Mouse (Mus musculus): ENCODE measurements at regions not wholly inside any gene's neighbourhood (a gene's known extent, or its start where the extent isn't known, plus 50 kb on each side); places are given as distances from the start of the nearest gene placed in this dataset.

DNA sequence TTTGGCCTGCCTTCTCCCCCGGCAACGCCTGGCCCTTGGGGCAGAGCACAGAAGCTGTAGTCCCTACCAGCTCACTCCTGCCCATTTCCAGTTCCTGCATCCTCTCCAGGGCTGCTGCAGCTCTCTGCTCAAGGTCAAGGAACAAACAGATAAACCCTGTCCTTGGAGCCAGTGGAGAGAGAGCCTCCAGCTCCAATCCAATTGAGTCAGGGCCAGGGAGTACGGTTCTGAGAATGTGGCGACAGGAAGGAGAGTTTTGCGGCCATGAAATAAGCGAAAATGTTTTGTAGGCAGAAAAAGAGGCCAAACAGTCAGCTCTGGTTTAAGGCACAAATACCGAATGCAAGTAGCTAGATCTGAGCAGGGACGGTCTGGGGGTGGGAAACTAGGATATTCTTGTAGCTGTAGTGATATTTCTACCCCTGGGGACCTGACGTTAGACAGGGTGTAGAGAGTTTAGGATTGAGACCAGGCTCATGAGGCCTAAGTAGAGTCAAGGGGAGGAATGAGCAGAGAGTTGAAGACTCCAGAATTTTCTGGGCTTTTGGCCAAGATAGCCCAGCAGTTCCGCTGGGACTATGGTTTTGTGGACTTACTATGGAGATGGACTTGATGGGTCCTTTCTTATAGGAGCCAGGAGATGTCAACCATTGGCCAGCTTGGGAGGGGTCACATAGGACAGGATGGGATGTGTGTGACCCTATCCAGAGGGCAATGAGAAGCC, 90.5 kb downstream of the Cstad start:
- H3K9me3 ChIP-seq (replicated peaks; ENCODE audit: control insufficient read depth, low read length) = no peaks in the 10 kb centered on the region; the same call in 1 of the 2 replicates
- no peak overlapping the region for H3K4me3 ChIP-seq (replicated peaks; ENCODE audit: low read length)
- 48% methylated on average over 10 of the region's 10 CpGs for WGBS
- ATAC-seq (ENCODE audit: insufficient read depth, low FRiP score) = peak; percentile 19; the same call in 1 of the 2 replicates
- H3K9ac ChIP-seq (ENCODE audit: low read length) = peak overlapping the region; percentile 58
- H3K4me2 ChIP-seq (ENCODE audit: low read depth, low read length) = no peak overlapping the region
- no peaks in the 10 kb centered on the region for H3K27me3 ChIP-seq (ENCODE audit: control insufficient read depth, insufficient read depth, low read length)
- H3K27ac ChIP-seq (ENCODE audit: low read length) = peak overlapping the region; percentile 90
- no peaks in the 10 kb centered on the region for H3K36me3 ChIP-seq (ENCODE audit: control insufficient read depth, insufficient read depth, low read length)
- peaks cover 33% of the 10 kb centered on the region for H3K4me1 ChIP-seq (ENCODE audit: control insufficient read depth, insufficient read depth, low read length)

DNA sequence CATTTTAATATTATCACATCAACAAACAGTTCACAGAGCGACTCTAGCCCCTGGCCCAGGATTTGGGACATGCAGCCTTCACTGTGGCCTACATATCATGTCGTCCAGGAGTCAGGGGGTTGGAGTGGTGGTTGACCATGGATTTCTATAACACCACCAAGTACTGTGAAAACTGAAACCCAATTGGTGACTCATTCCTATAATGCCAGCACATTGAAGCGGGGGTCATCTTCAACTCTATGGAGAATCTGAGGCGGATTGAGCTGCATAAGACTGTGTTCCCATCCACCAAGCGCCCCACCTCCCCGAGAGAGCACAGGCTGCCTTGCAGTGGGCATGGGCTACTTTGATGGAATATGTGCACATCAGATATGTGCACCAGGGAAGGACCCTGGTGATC, 89.6 kb downstream of the Cstad start:
- Histone ChIP-seq H3K27ac (ENCODE audit: low read length) (peak overlapping the region; percentile 90; the same call in 1 of the 2 replicates), H3K27me3 (ENCODE audit: control insufficient read depth, insufficient read depth, low read length) (no peaks in the 10 kb centered on the region), H3K9me3 (replicated peaks; ENCODE audit: control insufficient read depth, low read length) (peaks cover 6% of the 10 kb centered on the region), H3K9ac (ENCODE audit: low read length) (peak overlapping the region; percentile 58), H3K4me2 (ENCODE audit: low read depth, low read length) (no peak overlapping the region), H3K4me1 (ENCODE audit: control insufficient read depth, insufficient read depth, low read length) (peaks cover 33% of the 10 kb centered on the region), H3K36me3 (ENCODE audit: control insufficient read depth, insufficient read depth, low read length) (no peaks in the 10 kb centered on the region), H3K4me3 (replicated peaks; ENCODE audit: low read length) (no peak overlapping the region)
- WGBS = 84% methylated on average over 6 of the region's 6 CpGs
- no peak for ATAC-seq (ENCODE audit: insufficient read depth, low FRiP score)

DNA sequence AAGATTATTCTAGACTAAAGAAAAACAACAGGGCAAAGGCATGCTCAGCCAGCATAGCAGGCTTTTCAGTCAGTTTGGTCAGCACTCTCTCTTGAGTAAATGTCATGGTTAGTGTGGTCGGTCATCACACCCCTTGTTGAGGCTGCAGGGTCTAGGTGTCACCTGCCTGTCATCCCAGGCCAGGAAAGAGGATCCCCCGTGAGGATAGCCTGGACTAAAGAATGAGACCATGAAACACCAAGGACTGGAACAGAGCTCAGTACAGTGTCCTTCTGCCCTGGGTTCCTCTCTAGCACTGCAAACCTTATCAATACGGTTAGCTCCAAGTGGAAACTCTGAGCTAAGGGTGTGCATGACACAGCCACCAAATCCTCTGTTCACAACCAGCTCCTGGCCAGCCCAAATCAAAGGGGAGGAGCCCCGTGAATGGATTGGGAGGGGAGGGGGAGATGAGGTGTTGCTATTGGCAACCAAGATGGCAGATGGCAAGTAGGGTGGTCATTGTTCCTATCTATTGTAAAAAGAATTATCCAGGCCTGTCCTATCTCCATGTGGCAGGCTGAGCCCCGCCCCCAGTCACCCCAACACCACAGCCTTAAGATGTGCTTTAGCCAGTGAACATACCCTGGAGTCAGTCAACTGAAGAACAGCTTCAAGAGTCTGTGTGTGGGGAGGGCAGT, 87.4 kb downstream of the Cstad start:
- Histone ChIP-seq H3K27ac (ENCODE audit: low read length) (no peak overlapping the region), H3K4me3 (replicated peaks; ENCODE audit: low read length) (no peak overlapping the region)
- WGBS = 74% methylated on average over 5 of the region's 5 CpGs

DNA sequence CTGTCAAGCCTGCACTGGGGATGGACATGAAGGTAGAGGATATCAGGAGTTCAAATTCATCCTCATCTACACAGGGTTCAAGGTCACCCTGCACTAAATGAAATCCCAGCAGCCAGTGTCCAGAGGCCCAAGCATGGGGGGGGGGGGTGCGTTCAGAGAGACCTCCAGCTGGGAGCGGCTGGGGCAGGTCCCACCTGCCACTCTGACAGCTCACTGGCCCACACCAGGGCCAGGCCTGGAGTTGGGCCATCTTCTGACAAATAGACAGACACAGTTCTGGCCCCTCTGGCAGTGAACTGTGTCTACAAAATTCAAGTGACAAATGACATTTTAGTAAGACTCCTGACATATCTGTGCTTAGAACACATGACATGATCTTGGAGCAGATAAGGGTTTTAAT, 86.8 kb downstream of the Cstad start:
- Histone ChIP-seq H3K4me1 (ENCODE audit: control insufficient read depth, insufficient read depth, low read length) (peaks cover 35% of the 10 kb centered on the region), H3K9ac (ENCODE audit: low read length) (no peak overlapping the region), H3K9me3 (replicated peaks; ENCODE audit: control insufficient read depth, low read length) (peaks cover 7% of the 10 kb centered on the region), H3K27me3 (ENCODE audit: control insufficient read depth, insufficient read depth, low read length) (no peaks in the 10 kb centered on the region), H3K4me3 (replicated peaks; ENCODE audit: low read length) (no peak overlapping the region), H3K36me3 (ENCODE audit: control insufficient read depth, insufficient read depth, low read length) (no peaks in the 10 kb centered on the region), H3K27ac (ENCODE audit: low read length) (no peak overlapping the region), H3K4me2 (ENCODE audit: low read depth, low read length) (no peak overlapping the region)
- ATAC-seq (ENCODE audit: insufficient read depth, low FRiP score) = no peak
- WGBS = 23% methylated on average over 2 of the region's 2 CpGs

More for the DNA sequence above, 87.4 kb downstream of the Cstad start:
- H3K36me3 ChIP-seq (ENCODE audit: control insufficient read depth, insufficient read depth, low read length) = no peaks in the 10 kb centered on the region
- no peak overlapping the region for H3K9ac ChIP-seq (ENCODE audit: low read length)
- no peak overlapping the region for H3K4me2 ChIP-seq (ENCODE audit: low read depth, low read length)
- H3K4me1 ChIP-seq (ENCODE audit: control insufficient read depth, insufficient read depth, low read length) = peaks cover 37% of the 10 kb centered on the region
- ATAC-seq (ENCODE audit: insufficient read depth, low FRiP score) = no peak
- peaks cover 7% of the 10 kb centered on the region for H3K9me3 ChIP-seq (replicated peaks; ENCODE audit: control insufficient read depth, low read length)
- H3K27me3 ChIP-seq (ENCODE audit: control insufficient read depth, insufficient read depth, low read length) = no peaks in the 10 kb centered on the region

DNA sequence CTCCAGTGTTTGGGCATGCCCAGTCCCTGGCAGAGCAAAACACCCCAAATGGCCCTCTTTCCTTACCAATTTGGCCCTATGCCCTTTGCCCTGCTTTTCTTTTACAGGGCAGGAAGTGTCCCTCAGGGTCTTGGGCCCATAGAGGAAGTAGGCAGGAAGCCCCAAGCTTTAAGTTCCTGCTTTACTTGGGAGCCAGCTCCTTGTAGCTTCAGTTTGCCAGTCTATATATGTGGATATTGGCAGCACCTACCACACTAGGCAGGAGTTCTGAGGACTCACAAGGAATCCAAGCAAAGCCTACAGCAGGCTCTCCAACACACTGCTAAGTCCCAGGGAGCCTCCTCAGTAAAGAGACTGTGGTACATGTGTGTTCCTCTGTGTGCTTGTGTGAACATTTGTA, 84.2 kb downstream of the Cstad start:
- Histone ChIP-seq H3K9me3 (replicated peaks; ENCODE audit: control insufficient read depth, low read length) (peaks cover 7% of the 10 kb centered on the region), H3K36me3 (ENCODE audit: control insufficient read depth, insufficient read depth, low read length) (no peaks in the 10 kb centered on the region), H3K4me3 (replicated peaks; ENCODE audit: low read length) (no peak overlapping the region), H3K27me3 (ENCODE audit: control insufficient read depth, insufficient read depth, low read length) (no peaks in the 10 kb centered on the region), H3K9ac (ENCODE audit: low read length) (no peak overlapping the region), H3K4me1 (ENCODE audit: control insufficient read depth, insufficient read depth, low read length) (peaks cover 21% of the 10 kb centered on the region), H3K4me2 (ENCODE audit: low read depth, low read length) (no peak overlapping the region), H3K27ac (ENCODE audit: low read length) (no peak overlapping the region)
- no peak for ATAC-seq (ENCODE audit: insufficient read depth, low FRiP score)

DNA sequence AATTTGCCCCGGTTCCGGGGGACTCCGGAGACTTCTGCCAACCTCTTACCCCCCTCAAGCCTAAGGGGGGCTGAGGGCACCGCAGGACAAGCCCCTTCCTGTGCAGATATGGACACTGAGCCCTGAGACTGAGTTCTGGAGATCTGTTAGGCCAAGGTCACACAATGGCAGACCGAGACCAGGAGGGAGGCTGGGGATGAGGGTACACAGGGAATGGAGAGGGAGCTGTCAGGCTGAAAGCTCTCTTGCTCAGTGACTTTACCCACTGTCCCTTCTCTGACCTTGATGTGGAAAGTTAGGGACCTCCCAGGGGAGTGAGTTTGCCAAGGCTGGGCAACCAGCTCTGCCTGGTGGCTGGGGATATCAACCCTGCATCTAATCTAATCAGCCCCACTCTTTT, 82.7 kb downstream of the Cstad start:
- peak overlapping the region; percentile 74 for H3K9ac ChIP-seq (ENCODE audit: low read length)
- H3K9me3 ChIP-seq (replicated peaks; ENCODE audit: control insufficient read depth, low read length) = peaks cover 7% of the 10 kb centered on the region
- peak overlapping the region; percentile 96 for H3K27ac ChIP-seq (ENCODE audit: low read length)
- peak overlapping the region; percentile 36 for H3K4me3 ChIP-seq (replicated peaks; ENCODE audit: low read length)
- H3K4me2 ChIP-seq (ENCODE audit: low read depth, low read length) = peak overlapping the region; percentile 65
- ATAC-seq (ENCODE audit: insufficient read depth, low FRiP score) = peak; percentile 41; the same call in 1 of the 2 replicates
- 11% methylated on average over 5 of the region's 5 CpGs for WGBS
- H3K27me3 ChIP-seq (ENCODE audit: control insufficient read depth, insufficient read depth, low read length) = no peaks in the 10 kb centered on the region
- H3K4me1 ChIP-seq (ENCODE audit: control insufficient read depth, insufficient read depth, low read length) = peaks cover 21% of the 10 kb centered on the region
- H3K36me3 ChIP-seq (ENCODE audit: control insufficient read depth, insufficient read depth, low read length) = no peaks in the 10 kb centered on the region

DNA sequence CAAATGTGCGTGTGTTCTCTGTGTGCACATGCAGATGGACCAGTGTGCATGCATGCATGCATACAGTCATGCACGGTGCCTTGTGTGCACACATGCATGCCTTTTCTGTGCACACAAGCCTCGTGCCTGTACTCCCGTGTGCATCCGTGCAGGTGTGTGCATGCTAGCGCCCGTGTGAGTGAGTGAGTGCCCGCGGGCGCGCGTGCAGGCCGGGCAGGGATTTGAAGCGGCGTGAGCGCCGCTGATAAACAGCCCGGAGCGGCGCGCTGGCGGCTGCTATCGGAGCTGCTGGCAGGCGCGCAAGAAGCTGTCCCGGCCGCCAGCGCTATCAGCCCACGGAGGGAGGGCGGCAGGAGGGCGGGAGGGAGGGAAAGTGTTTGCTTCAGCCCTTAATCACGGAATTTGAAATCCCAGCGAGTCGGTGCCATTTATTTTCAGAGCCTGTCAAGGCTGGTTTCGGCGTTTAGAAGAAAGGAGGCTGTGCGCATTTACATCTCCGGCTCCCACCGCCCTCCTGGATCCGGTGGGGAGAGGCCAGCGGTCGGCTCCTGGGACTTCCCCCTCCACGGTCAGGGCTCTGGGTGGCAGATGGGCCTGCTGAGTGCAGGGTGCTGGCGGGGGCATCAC, 82.1 kb downstream of the Cstad start:
- under 1% methylated on average over 42 of the region's 44 CpGs for WGBS
- H3K27me3 ChIP-seq (ENCODE audit: control insufficient read depth, insufficient read depth, low read length) = no peaks in the 10 kb centered on the region
- H3K4me2 ChIP-seq (ENCODE audit: low read depth, low read length) = peak overlapping the region; percentile 65
- peak overlapping the region; percentile 36 for H3K4me3 ChIP-seq (replicated peaks; ENCODE audit: low read length)
- H3K9ac ChIP-seq (ENCODE audit: low read length) = peak overlapping the region; percentile 74
- peak; percentile 84 for ATAC-seq (ENCODE audit: insufficient read depth, low FRiP score)
- H3K9me3 ChIP-seq (replicated peaks; ENCODE audit: control insufficient read depth, low read length) = peaks cover 7% of the 10 kb centered on the region
- H3K4me1 ChIP-seq (ENCODE audit: control insufficient read depth, insufficient read depth, low read length) = peaks cover 21% of the 10 kb centered on the region
- no peaks in the 10 kb centered on the region for H3K36me3 ChIP-seq (ENCODE audit: control insufficient read depth, insufficient read depth, low read length)
- peak overlapping the region; percentile 96 for H3K27ac ChIP-seq (ENCODE audit: low read length)

DNA sequence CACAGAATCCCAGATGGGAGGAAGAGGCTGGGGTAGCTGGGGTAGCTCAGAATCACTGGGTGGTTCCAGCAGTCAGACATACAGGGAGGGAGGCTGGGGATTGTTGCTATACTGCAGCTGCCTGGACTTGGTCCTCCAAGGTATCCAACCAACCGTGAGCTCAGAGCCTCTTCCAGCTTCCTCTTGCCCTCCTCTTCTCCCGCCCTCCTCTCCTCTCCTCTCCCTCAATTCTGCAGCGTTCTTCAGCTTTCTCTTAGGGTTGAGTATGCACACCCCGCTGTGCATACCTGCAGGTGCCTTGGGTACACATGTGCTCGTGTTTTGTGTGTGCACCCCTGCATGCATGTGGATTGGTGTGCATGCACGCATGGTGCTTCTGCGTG, 81.6 kb downstream of the Cstad start:
- H3K4me2 ChIP-seq (ENCODE audit: low read depth, low read length) = peak overlapping the region; percentile 65
- peaks cover 7% of the 10 kb centered on the region for H3K9me3 ChIP-seq (replicated peaks; ENCODE audit: control insufficient read depth, low read length)
- H3K36me3 ChIP-seq (ENCODE audit: control insufficient read depth, insufficient read depth, low read length) = no peaks in the 10 kb centered on the region
- ATAC-seq (ENCODE audit: insufficient read depth, low FRiP score) = peak; percentile 16; the same call in 1 of the 2 replicates
- H3K27ac ChIP-seq (ENCODE audit: low read length) = peak overlapping the region; percentile 96
- peaks cover 21% of the 10 kb centered on the region for H3K4me1 ChIP-seq (ENCODE audit: control insufficient read depth, insufficient read depth, low read length)
- WGBS = 5% methylated on average over 7 of the region's 7 CpGs
- H3K4me3 ChIP-seq (replicated peaks; ENCODE audit: low read length) = peak overlapping the region; percentile 36
- H3K9ac ChIP-seq (ENCODE audit: low read length) = peak overlapping the region; percentile 74
- H3K27me3 ChIP-seq (ENCODE audit: control insufficient read depth, insufficient read depth, low read length) = no peaks in the 10 kb centered on the region

DNA sequence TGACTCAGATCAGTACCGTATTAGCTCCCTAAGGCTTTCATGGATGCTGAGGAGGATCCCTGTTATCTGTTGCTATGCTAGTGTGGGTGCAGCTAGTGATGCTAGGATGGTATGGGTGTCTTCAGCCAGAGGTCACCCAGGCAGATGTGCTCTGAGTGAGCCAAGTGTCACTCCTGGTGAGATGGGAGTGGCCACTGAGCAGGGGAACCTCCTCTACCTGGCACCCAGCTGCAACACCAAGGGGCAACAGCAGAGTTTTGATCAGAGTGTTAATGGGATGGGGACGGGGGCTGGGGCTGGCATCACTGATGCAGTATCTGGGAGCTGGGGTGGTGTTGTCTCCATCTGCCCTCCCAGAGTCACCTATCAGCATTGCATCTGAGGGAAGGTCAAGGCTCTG, 81.0 kb downstream of the Cstad start:
- H3K27ac ChIP-seq (ENCODE audit: low read length) = peak overlapping the region; percentile 96; the same call in 1 of the 2 replicates
- peaks cover 21% of the 10 kb centered on the region for H3K4me1 ChIP-seq (ENCODE audit: control insufficient read depth, insufficient read depth, low read length)
- 81% methylated on average over 2 of the region's 2 CpGs for WGBS
- no peaks in the 10 kb centered on the region for H3K27me3 ChIP-seq (ENCODE audit: control insufficient read depth, insufficient read depth, low read length)
- no peak overlapping the region for H3K4me3 ChIP-seq (replicated peaks; ENCODE audit: low read length)
- H3K9ac ChIP-seq (ENCODE audit: low read length) = no peak overlapping the region; the same call in 1 of the 2 replicates
- no peaks in the 10 kb centered on the region for H3K36me3 ChIP-seq (ENCODE audit: control insufficient read depth, insufficient read depth, low read length)
- peaks cover 7% of the 10 kb centered on the region for H3K9me3 ChIP-seq (replicated peaks; ENCODE audit: control insufficient read depth, low read length)
- ATAC-seq (ENCODE audit: insufficient read depth, low FRiP score) = no peak
- H3K4me2 ChIP-seq (ENCODE audit: low read depth, low read length) = no peak overlapping the region

All from stomach, embryonic 16.5 days (tissue).